Mouse (Mus musculus): Measurements from ENCODE around the gene Mdk.

GRCm38 (mm10) chr2:91897968-91898367 is 34.1 kb downstream of the Mdk start:
- TF ChIP-seq POLR2A (IDR thresholded peaks at IDR 0.05; ENCODE audit: low read depth, low read length) = no peak
- TF ChIP-seq CTCF (IDR thresholded peaks at IDR 0.05; ENCODE audit: extremely low read depth, insufficient read length, insufficient replicate concordance, low read depth, low read length) = no peak

Data from small intestine, adult 2 months (tissue).